Mouse (Mus musculus): ENCODE measurements at regions not wholly inside any gene's neighbourhood (a gene's known extent, or its start where the extent isn't known, plus 50 kb on each side); places are given as distances from the start of the nearest gene placed in this dataset.

DNA sequence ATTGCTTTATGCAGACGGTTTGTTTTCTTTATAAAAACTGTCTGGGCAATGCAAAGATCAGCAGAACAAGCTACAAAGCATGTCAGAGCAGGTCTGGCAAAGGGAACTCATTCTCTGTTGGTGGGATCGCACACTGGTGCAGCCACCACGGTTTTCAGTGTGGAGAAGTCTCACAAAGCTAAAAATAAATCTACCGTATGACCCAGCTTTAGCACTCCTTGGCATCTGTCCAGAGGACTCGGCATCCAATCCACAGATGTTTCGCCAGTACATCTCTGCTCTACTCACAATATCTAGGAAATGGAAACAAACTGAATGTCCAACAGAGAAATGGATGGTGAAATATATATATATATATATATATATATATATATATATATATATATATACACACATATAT lies 69.4 kb upstream of the Tbc1d5 start:
- no peak for ATAC-seq (ENCODE audit: low FRiP score, low TSS enrichment)
- Histone ChIP-seq H3K4me1 (ENCODE audit: control insufficient read depth, insufficient read depth, low read length) (no peaks in the 10 kb centered on the region), H3K36me3 (ENCODE audit: control insufficient read depth, insufficient read depth, low read length) (no peaks in the 10 kb centered on the region), H3K27ac (ENCODE audit: low read depth, low read length) (no peak overlapping the region), H3K4me2 (replicated peaks; ENCODE audit: low read depth, low read length) (no peak overlapping the region), H3K9ac (ENCODE audit: low read depth, low read length) (no peak overlapping the region), H3K9me3 (ENCODE audit: control insufficient read depth, low read length) (no peaks in the 10 kb centered on the region), H3K27me3 (ENCODE audit: control insufficient read depth, insufficient read depth, low read length) (no peaks in the 10 kb centered on the region), H3K4me3 (ENCODE audit: low read length) (no peak overlapping the region)
- WGBS: 65% methylated on average over 6 of the region's 6 CpGs

DNA sequence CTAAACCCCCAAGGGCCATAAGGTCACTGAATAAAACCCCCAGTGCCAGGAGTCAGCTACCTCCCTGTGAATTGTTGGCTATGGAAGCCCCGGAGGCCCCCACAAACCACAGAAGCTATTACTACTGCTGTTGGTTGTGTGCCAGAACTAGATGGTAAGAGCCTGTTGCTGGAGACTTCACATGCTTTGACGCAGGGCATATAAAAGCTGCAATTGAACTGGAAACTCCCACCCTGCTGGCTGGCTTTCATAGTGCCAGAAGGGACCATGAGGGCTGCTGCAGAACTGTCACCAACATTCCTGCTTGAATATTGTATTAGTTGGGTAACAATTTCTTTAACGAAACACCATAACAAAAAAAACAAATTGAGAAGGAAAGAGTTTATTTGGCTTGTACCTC lies 66.9 kb upstream of the Tbc1d5 start:
- Histone ChIP-seq H3K36me3 (ENCODE audit: control insufficient read depth, insufficient read depth, low read length) (no peaks in the 10 kb centered on the region), H3K27me3 (ENCODE audit: control insufficient read depth, insufficient read depth, low read length) (no peaks in the 10 kb centered on the region), H3K4me2 (replicated peaks; ENCODE audit: low read depth, low read length) (no peak overlapping the region), H3K4me1 (ENCODE audit: control insufficient read depth, insufficient read depth, low read length) (no peaks in the 10 kb centered on the region), H3K9me3 (ENCODE audit: control insufficient read depth, low read length) (no peaks in the 10 kb centered on the region), H3K4me3 (ENCODE audit: low read length) (no peak overlapping the region), H3K27ac (ENCODE audit: low read depth, low read length) (no peak overlapping the region), H3K9ac (ENCODE audit: low read depth, low read length) (no peak overlapping the region)
- 84% methylated on average over 3 of the region's 3 CpGs for WGBS
- ATAC-seq (ENCODE audit: low FRiP score, low TSS enrichment): no peak

DNA sequence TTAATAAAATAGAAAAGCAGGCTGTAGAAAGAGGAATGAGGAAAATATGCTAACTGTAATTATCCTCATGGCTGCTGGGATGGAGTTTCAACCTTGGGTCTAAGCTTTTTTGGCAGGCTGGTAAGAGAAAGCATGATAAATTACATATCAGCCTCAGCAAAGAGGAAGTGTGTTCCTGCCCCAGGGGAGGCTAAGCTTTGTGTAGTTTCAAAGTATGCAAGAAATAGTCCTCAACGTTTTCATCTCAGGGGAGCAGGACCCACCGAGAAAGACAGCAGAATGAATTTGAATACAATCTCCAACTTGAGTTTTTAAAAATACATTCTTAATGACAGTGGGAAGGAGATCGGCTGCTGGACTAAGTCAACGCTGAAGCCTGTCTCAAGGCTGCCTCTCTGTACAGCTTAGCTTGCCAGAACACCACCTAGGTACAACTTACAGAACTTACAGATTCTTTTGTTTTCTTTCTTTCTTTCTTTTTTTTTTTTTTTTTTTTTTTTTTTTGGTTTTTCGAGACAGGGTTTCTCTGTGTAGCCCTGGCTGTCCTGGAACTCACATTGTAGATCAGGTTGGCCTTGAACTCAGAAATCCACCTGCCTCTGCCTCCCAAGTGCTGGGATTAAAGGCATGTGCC lies 61.3 kb upstream of the Tbc1d5 start:
- Histone ChIP-seq H3K9ac (ENCODE audit: low read depth, low read length) (no peak overlapping the region), H3K4me2 (replicated peaks; ENCODE audit: low read depth, low read length) (no peak overlapping the region), H3K9me3 (ENCODE audit: control insufficient read depth, low read length) (no peaks in the 10 kb centered on the region), H3K27ac (ENCODE audit: low read depth, low read length) (no peak overlapping the region), H3K36me3 (ENCODE audit: control insufficient read depth, insufficient read depth, low read length) (no peaks in the 10 kb centered on the region), H3K27me3 (ENCODE audit: control insufficient read depth, insufficient read depth, low read length) (no peaks in the 10 kb centered on the region), H3K4me1 (ENCODE audit: control insufficient read depth, insufficient read depth, low read length) (no peaks in the 10 kb centered on the region), H3K4me3 (ENCODE audit: low read length) (no peak overlapping the region)
- ATAC-seq (ENCODE audit: low FRiP score, low TSS enrichment): no peak
- 55% methylated on average over 4 of the region's 5 CpGs for WGBS

DNA sequence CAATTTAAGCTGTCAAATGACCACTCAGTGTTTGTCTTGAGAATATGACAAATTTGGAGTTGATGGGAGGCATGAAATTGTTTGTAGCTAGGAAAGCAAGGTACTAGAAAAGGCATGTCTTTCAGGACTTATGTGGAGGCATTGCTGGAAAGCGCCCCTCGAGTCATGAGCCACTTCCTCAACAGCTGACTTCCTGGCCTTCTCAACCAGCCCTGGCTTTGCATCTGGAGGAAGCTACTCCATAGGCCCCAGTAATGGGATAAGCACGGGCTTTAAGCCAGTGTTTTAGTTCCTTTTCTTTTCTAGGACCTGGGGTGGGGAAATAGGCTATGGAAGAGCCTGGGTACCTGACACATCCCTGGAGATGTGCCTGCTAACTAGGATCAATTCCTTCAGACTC lies 60.3 kb upstream of the Tbc1d5 start:
- 65% methylated on average over 3 of the region's 3 CpGs for WGBS
- Histone ChIP-seq H3K4me1 (ENCODE audit: control insufficient read depth, insufficient read depth, low read length) (no peaks in the 10 kb centered on the region), H3K36me3 (ENCODE audit: control insufficient read depth, insufficient read depth, low read length) (no peaks in the 10 kb centered on the region), H3K9ac (ENCODE audit: low read depth, low read length) (no peak overlapping the region), H3K9me3 (ENCODE audit: control insufficient read depth, low read length) (no peaks in the 10 kb centered on the region), H3K27me3 (ENCODE audit: control insufficient read depth, insufficient read depth, low read length) (no peaks in the 10 kb centered on the region), H3K4me3 (ENCODE audit: low read length) (no peak overlapping the region), H3K27ac (ENCODE audit: low read depth, low read length) (no peak overlapping the region), H3K4me2 (replicated peaks; ENCODE audit: low read depth, low read length) (no peak overlapping the region)
- ATAC-seq (ENCODE audit: low FRiP score, low TSS enrichment): no peak
